Mouse (Mus musculus): ENCODE data around the gene Gm17079.
"Not testable (repeated sequence)": the region's sequence is repeated elsewhere in the genome, so short reads cannot be mapped to it uniquely, and the experiment has no call there.

The Gm17079 gene

DNA sequence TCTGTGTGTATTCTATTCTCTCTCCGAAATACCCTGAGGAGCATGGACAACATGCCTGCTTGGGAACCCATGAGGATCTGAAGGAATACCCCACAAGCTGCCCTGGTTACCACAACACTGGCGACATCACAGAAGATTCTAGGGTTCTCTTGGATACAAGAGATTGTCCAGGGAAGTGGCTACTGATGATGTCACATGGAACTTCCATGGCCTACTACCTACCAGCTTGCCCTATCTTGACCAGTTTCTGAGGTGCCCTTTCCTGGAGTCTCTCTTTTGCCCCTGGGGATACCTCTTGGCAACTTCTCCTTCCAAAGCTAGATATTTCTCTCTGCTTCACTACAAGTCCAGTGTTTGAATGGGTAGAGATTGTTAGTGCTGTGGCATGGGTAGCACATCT is at the start of gene Gm17079:
TSS of gene Gm17079 (minus strand) at position 101 of the 400 bp plus-strand sequence.
- DNase-seq = not testable (repeated sequence)

DNA sequence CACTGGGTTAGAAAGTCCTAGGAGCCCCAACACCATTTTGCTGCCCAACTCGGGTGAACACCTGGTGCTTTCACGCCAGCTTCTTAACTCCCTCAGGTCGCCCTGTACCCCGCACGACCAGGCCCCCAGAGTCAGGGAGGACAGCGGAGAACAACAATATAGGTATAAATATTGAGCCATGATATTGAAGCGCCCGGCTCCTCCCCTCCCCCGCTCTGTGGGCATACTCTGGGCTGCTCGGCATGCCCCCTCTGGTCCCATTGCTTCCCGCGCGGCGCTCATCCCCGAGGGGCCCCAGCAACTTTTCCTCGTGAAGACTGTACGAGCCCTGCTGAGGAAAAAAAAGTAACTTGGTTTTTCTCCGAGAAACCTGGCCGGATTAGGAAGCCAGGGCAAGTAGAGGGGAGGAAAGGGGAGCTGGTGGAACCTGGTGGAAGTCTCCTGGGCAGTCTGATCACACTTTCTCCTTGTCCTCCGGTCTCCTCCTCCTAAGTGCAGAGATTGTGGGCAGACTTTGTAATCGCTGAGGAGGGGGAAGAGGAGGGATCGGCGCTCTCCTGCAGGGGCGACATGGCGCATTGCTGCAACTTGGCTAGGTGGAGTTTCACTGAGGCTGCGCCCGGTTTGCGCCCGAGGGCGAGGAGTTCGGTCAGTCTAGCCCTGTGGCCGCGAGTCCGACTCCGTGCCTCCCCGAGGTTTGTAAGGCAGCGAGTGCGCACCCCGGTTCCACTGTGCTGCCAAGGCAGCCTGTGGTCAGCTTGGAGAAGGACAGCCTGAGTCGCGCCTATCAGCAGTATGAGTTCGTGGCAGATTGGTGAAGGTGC is 45.3 kb upstream of the Gm17079 start:
- peak in 1 of 2 experiments; percentile 5 for DNase-seq

DNA sequence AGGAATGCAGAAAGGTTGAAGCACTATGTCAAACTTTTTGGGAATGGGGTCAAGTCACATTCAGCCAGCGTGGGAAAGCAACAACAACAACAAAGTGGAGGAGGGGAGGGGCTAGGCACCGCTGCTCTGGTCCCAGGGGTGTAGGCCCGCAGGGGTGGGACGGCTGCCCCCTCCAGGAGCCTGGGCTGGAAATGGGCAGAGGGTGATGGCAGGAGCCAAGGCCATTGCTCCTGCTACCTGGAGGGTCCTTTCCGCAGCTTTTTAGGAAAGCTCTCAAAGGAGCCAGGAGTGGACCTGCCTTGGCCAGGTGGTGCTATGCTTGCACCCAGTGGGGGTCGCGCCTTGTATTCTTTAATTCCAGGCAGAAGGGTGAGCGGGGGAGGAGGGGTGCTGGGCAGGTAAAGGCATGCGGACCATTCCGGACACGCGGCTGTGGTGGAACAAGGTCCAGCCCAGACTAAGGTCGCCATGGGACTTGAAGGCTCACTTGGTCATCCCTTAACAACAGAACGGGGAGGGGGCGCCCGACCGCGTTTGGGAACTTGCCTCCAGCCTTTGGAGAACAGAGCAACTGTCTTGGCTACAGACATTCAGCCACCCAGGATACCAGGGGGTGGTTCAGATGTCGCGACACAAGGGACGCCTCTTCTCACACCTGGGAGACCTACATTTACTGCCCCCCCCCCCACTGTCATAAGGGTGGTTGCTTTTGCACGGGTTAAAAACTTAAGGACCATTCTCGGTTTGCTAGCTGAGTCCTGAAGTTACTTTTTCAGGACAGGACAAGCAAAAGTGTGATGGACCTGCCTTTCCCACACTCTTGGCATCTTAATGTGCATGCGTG is 44.1 kb upstream of the Gm17079 start:
- DNase-seq = no peak

- DNase-seq = no peak
These were observed 43.3 kb upstream of the Gm17079 start for GRCm38 (mm10) chr14:51738411-51739149.

- DNase-seq = no peak
These were observed 42.7 kb upstream of the Gm17079 start for GRCm38 (mm10) chr14:51737967-51738366.

- DNase-seq = no peak
These were observed 21.8 kb upstream of the Gm17079 start, which contains the start of gene Gm5800 for GRCm38 (mm10) chr14:51717083-51717482. Gene Gm5800, minus strand, starts transcription at chr14:51717183.

- no peak for DNase-seq
These were observed 18.0 kb downstream of the Gm17079 start for GRCm38 (mm10) chr14:51677269-51677668.
